Mouse (Mus musculus): ENCODE data around the gene 2010111I01Rik. TPM values are rescaled to one million over a fixed set of nuclear protein-coding genes. Genes with fewer than 3 reads are reported as not detected.
"Not testable (repeated sequence)": the region's sequence is repeated elsewhere in the genome, so short reads cannot be mapped to it uniquely, and the experiment has no call there.

2010111I01Rik gene
- total and polyA plus RNA-seq, 3 experiments: 84.6 to 101 (median 91.0) TPM

DNA sequence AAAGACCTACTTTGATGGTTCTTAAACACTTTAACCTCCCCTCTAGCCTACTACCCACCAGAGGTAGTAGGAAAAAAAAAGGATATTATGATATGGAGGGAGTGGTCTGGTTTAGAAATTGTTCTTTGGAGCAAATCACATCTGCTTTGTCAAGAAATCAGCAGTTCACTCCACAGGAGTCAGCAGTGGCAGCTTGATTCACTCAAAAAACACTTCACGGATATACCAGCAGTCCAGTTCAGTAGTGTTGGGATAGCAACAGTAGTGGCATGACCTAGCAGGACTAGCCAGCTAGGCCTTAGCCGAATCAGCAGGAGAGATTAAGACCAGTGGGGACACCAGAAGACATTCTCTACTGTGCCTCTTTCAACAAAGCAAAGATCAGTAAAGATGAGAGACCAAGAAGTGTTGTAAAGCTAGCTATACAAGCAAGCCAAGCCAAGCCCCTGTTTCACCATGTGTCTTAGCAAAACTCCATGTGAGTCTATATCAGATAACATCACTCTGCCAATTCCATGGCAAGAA is 110.7 kb downstream of the 2010111I01Rik start:
- no peak overlapping the region for H3K27ac ChIP-seq
- H3K27me3 ChIP-seq (ENCODE audit: control insufficient read depth, insufficient read depth, low read length): no peaks in the 10 kb centered on the region
- TF ChIP-seq CTCF (IDR thresholded peaks at IDR 0.05): no peak
- no peak for TF ChIP-seq POLR2A (IDR thresholded peaks at IDR 0.05; ENCODE audit: insufficient read depth, low read depth, low read length)
- TF ChIP-seq EP300 (IDR thresholded peaks at IDR 0.05; ENCODE audit: insufficient read depth, low read depth, low read length): no peak
- no peak overlapping the region for H3K9ac ChIP-seq (ENCODE audit: low read depth, low read length)
- H3K4me3 ChIP-seq: no peak overlapping the region
- intact Hi-C loops (cut with DNase I): no loop called here
- WGBS: 88% methylated on average over 2 of the region's 2 CpGs
- no peak for DNase-seq
- H3K36me3 ChIP-seq (ENCODE audit: control insufficient read depth, insufficient read depth, low read length): 0 out of 2 replicates have a peak, but pooled peaks cover 2% of the 10 kb centered on the region
- H3K79me2 ChIP-seq (replicated peaks; ENCODE audit: control insufficient read depth, insufficient read depth, low read length): no peaks in the 10 kb centered on the region
- H3K4me1 ChIP-seq (ENCODE audit: control insufficient read depth, insufficient read depth, low read length): peaks cover 11% of the 10 kb centered on the region

DNA sequence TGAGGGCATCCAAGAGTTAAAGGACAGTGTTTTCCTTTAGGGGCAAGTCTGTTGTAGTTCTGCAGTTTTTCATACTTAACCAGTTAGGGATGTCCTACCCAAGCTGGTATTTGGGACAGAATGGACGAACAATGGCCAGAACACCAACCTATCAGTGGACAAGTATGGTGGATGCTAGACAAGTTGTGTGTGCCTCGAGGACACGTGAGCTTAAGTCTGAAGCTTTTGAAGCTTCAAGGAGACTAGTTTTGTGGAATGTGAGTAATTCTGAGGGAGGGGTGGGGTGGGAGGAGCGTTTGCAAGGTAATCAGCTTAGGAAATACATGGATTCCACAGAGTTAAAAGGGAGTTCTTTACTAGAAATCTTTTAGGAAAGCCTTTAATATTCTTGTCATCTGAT is 115.5 kb downstream of the 2010111I01Rik start:
- no peaks in the 10 kb centered on the region for H3K79me2 ChIP-seq (replicated peaks; ENCODE audit: control insufficient read depth, insufficient read depth, low read length)
- H3K27ac ChIP-seq: no peak overlapping the region; the same call in 1 of the 2 replicates
- 67% methylated on average over 4 of the region's 4 CpGs for WGBS
- TF ChIP-seq CTCF (IDR thresholded peaks at IDR 0.05) (no peak), EP300 (IDR thresholded peaks at IDR 0.05; ENCODE audit: insufficient read depth, low read depth, low read length) (no peak), POLR2A (IDR thresholded peaks at IDR 0.05; ENCODE audit: insufficient read depth, low read depth, low read length) (no peak)
- no peak overlapping the region for H3K4me3 ChIP-seq
- no peaks in the 10 kb centered on the region for H3K27me3 ChIP-seq (ENCODE audit: control insufficient read depth, insufficient read depth, low read length)
- DNase-seq: no peak
- H3K36me3 ChIP-seq (ENCODE audit: control insufficient read depth, insufficient read depth, low read length): no peaks in the 10 kb centered on the region; the same call in 1 of the 2 replicates
- intact Hi-C loops (cut with DNase I): no loop called here
- H3K4me1 ChIP-seq (ENCODE audit: control insufficient read depth, insufficient read depth, low read length): peaks cover 1% of the 10 kb centered on the region
- H3K9ac ChIP-seq (ENCODE audit: low read depth, low read length): no peak overlapping the region

DNA sequence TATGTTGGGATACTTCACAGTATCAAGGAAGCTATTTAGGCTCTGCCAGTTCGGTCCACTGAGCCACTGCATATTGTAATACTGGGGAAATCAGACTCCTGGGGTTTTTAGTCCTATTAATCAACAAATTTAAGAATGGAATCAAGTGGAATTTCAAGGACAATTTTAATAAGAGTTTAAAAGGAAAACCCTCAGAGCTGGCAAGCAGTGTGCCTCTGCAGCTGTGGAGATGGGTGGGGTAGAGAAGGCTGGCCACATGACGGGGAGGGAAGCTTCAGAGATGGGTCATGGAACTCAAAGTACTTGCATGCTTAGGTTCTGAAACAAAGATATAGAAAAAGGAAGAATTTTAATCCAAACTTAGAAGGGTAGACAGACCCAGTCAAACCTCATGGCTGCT is 116.1 kb downstream of the 2010111I01Rik start:
- intact Hi-C loops (cut with DNase I): no loop called here
- 71% methylated on average over 2 of the region's 2 CpGs for WGBS
- Histone ChIP-seq H3K27me3 (ENCODE audit: control insufficient read depth, insufficient read depth, low read length) (no peaks in the 10 kb centered on the region), H3K27ac (peak overlapping the region; percentile 13; the same call in 1 of the 2 replicates), H3K4me1 (ENCODE audit: control insufficient read depth, insufficient read depth, low read length) (peaks cover 1% of the 10 kb centered on the region), H3K36me3 (ENCODE audit: control insufficient read depth, insufficient read depth, low read length) (no peaks in the 10 kb centered on the region; the same call in 1 of the 2 replicates), H3K9ac (ENCODE audit: low read depth, low read length) (no peak overlapping the region), H3K4me3 (no peak overlapping the region), H3K79me2 (replicated peaks; ENCODE audit: control insufficient read depth, insufficient read depth, low read length) (no peaks in the 10 kb centered on the region)
- TF ChIP-seq EP300 (IDR thresholded peaks at IDR 0.05; ENCODE audit: insufficient read depth, low read depth, low read length) (no peak), CTCF (IDR thresholded peaks at IDR 0.05) (no peak), POLR2A (IDR thresholded peaks at IDR 0.05; ENCODE audit: insufficient read depth, low read depth, low read length) (no peak)
- DNase-seq: peak in 1 of 2 experiments; percentile 21

DNA sequence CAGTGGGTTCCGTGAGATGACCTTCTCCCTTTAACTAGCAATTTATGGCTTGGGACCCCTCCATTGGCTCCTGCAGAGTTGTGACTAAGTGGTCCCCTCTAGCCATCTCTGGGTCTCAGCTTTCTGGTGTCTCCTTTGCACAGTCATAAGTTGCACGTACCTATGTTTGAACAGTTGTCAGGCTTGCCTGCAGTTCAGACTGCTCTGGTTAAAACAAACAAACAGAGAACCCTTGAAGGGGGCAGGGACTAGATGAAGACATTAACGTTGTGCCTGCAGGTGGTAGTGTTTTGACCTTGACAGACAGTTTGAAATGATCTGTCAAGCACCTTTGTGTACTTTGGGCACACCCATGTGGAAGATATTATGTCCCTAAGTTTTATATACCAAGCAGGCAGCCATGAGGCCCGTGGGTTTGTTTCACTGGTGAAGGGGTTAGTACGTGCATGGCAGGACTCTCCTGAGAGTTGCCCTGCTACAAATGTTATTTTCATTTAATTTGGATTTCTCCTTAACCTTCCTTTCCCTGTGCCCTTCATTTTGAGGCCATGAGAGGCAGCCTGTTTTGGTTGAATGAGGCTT is 118.0 kb downstream of the 2010111I01Rik start:
- DNase-seq: no peak
- Histone ChIP-seq H3K27me3 (ENCODE audit: control insufficient read depth, insufficient read depth, low read length) (no peaks in the 10 kb centered on the region), H3K4me3 (no peak overlapping the region), H3K79me2 (replicated peaks; ENCODE audit: control insufficient read depth, insufficient read depth, low read length) (no peaks in the 10 kb centered on the region), H3K36me3 (ENCODE audit: control insufficient read depth, insufficient read depth, low read length) (no peaks in the 10 kb centered on the region; the same call in 1 of the 2 replicates), H3K9ac (ENCODE audit: low read depth, low read length) (no peak overlapping the region), H3K27ac (no peak overlapping the region), H3K4me1 (ENCODE audit: control insufficient read depth, insufficient read depth, low read length) (peaks cover 1% of the 10 kb centered on the region)
- intact Hi-C loops (cut with DNase I): no loop called here
- WGBS: 78% methylated on average over 5 of the region's 5 CpGs
- no peak for TF ChIP-seq CTCF (IDR thresholded peaks at IDR 0.05)
- no peak for TF ChIP-seq EP300 (IDR thresholded peaks at IDR 0.05; ENCODE audit: insufficient read depth, low read depth, low read length)
- TF ChIP-seq POLR2A (IDR thresholded peaks at IDR 0.05; ENCODE audit: insufficient read depth, low read depth, low read length): no peak

DNA sequence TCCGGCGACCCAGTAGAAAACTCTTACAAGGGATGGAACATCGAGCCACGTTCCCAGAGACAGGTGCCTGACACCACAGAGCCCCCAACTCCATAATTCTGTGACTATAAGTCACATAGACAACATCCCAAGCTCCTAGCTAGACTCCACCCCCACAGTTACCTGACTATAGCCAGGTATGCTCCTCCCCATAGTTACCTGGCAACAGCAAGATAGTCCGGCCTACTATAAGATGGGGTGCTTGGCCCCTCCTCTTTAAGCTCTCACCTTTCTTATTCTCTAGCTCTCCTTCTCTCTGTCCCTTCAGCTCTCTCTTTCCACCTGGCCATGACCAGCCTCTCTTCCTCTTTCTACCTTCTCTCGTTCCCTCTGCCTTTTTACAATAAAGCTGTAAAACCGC is 118.4 kb downstream of the 2010111I01Rik start:
- H3K9ac ChIP-seq (ENCODE audit: low read depth, low read length); H3K27me3 ChIP-seq (ENCODE audit: control insufficient read depth, insufficient read depth, low read length); H3K36me3 ChIP-seq (ENCODE audit: control insufficient read depth, insufficient read depth, low read length); H3K79me2 ChIP-seq (replicated peaks; ENCODE audit: control insufficient read depth, insufficient read depth, low read length); intact Hi-C loops (cut with DNase I); H3K27ac ChIP-seq; H3K4me1 ChIP-seq (ENCODE audit: control insufficient read depth, insufficient read depth, low read length); DNase-seq; H3K4me3 ChIP-seq: not testable (repeated sequence)
- WGBS: 96% methylated on average over 7 of the region's 7 CpGs

DNA sequence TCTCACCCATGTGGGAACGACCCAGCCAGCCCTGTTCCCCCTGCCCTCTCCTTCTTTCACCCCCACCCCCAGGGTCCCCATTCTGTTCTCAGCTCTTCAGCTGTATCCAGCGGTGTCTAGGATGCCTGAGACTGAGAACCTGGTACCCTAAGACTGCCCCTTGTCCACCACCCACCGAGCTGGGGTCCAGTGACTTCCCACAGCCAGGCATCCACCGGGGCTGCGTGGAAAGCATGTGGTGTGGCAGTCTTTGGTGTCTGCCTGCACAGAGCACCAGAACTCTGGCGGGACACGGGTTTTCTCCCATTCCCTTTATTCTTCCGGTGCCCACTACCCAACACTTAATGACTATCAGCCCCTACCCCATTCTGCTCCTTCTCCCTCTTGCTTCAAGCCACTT is 119.0 kb downstream of the 2010111I01Rik start:
- Histone ChIP-seq H3K27ac (no peak overlapping the region), H3K4me1 (ENCODE audit: control insufficient read depth, insufficient read depth, low read length) (peaks cover 1% of the 10 kb centered on the region), H3K27me3 (ENCODE audit: control insufficient read depth, insufficient read depth, low read length) (no peaks in the 10 kb centered on the region), H3K79me2 (replicated peaks; ENCODE audit: control insufficient read depth, insufficient read depth, low read length) (no peaks in the 10 kb centered on the region), H3K36me3 (ENCODE audit: control insufficient read depth, insufficient read depth, low read length) (no peaks in the 10 kb centered on the region; the same call in 1 of the 2 replicates), H3K4me3 (no peak overlapping the region), H3K9ac (ENCODE audit: low read depth, low read length) (no peak overlapping the region)
- 89% methylated on average over 8 of the region's 8 CpGs for WGBS
- TF ChIP-seq POLR2A (IDR thresholded peaks at IDR 0.05; ENCODE audit: insufficient read depth, low read depth, low read length) (no peak), EP300 (IDR thresholded peaks at IDR 0.05; ENCODE audit: insufficient read depth, low read depth, low read length) (no peak), CTCF (IDR thresholded peaks at IDR 0.05) (no peak)
- no peak for DNase-seq
- intact Hi-C loops (cut with DNase I): no loop called here

Data from heart, adult 2 months (tissue).